Mouse (Mus musculus) neutrophil, adult 83 days (primary cell): Measurements from ENCODE around the gene Entpd6. TPM values are rescaled to one million over a fixed set of nuclear protein-coding genes. Genes with fewer than 3 reads are reported as not detected.

Source experiments
- total RNA-seq, 2 experiments: library from RNA; stranded (reverse); gene quantifications; one replicate each; pipeline ENCODE4 v1.2.4; 2023

The Entpd6 gene
- 1 to 10 TPM; 6.6 to 6.7 TPM for total RNA-seq

GRCm38 (mm10) chr2:150748854-150749253 is at the start of gene Entpd6:
Entpd6 (plus strand) TSS chr2:150749042.

DNA sequence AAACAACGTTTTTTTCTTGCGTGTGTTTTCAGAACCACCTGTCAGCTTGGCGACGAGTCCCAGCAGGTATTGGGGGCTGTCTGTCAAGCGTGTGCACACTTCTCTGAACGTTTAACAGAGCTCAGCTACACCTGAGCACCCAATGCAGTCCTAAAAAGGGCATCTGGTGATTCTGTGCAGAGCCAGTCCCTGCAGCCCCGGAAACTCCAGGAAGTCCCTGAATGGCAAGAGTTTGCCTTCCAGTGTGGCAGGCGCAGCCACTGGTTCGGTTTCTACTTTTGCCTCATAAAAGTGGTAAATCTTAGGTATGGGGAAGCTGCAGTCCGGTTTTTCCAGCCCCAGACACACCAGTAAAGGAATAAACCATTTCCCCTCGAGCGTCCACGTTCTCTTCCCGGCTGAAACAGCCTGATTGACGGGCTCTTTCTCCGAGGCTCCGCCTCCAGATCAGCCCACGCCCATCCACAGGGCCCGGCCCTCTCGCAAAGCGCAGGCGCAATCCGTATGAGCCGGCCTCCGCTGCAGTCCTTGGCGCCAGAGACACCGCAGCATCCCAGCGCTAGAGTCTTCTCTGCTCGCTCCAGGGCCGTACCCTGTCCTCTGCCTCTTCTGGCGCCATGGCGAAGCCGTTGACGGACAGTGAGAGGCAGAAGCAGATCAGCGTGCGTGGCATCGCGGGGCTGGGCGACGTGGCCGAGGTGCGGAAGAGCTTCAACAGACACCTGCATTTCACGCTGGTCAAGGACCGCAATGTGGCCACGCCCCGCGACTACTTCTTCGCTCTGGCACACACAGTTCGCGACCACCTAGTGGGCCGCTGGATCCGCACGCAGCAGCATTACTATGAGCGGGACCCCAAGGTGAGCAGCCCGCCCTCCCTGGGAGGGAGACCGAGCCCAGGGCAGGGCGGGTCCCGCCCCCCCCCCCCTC is 37.7 kb downstream of the Entpd6 start, which contains the start of gene Pygb:
Gene Pygb, plus strand, starts transcription at position 485 of the 930 bp plus-strand sequence.

Other genes with a start within 250 kb of the Entpd6 start
- gene Cst7, start 178.6 kb upstream of the Entpd6 start, total RNA-seq, result 10 to 100 TPM; 20.3 to 25.4 TPM
- 10 to 100 TPM; 32.1 to 36.0 TPM for gene Apmap, start 140.5 kb upstream of the Entpd6 start, total RNA-seq
- 10 to 100 TPM; 12.2 to 15.4 TPM for gene Acss1, start 80.5 kb upstream of the Entpd6 start, total RNA-seq
- gene Vsx1, start 59.7 kb upstream of the Entpd6 start, total RNA-seq, result not detected
- 10 to 100 TPM; 14.2 to 14.3 TPM for gene Pygb, start 37.7 kb downstream of the Entpd6 start, total RNA-seq
- 10 to 100 TPM; 27.2 to 35.4 TPM for gene Abhd12, start 155.7 kb downstream of the Entpd6 start, total RNA-seq
- gene Gins1, start 156.4 kb downstream of the Entpd6 start, total RNA-seq, result 10 to 100 TPM; 16.6 to 17.0 TPM